Mouse (Mus musculus) gastrocnemius, adult 8-10 months (tissue): Measurements from ENCODE around the gene Smarca4. TPM values are rescaled to one million over a fixed set of nuclear protein-coding genes. Genes with fewer than 3 reads are reported as not detected.

Source experiments
- DNase-seq, 2 experiments: peaks; one replicate each; pipeline ENCODE4 v3.0.0; 2022; ENCODE audit warnings: low spot score in 2 of 2
- microRNA-seq: library from miRNA; unstranded; fragments of <30 nt; microRNA quantifications from one replicate; pipeline ENCODE4 v1.2.0, GENCODE M21; 2022
- total RNA-seq, 4 experiments: library from RNA; stranded (reverse); gene quantifications; 2 replicates each; pipeline ENCODE4 v1.2.4; 2022

The Smarca4 gene
- total RNA-seq, 4 experiments from 2014 or later: 37.3 to 40.9 (median 38.5) TPM

- no peak for DNase-seq
Measured at GRCm38 (mm10) chr9:21749382-21750118, 133.6 kb downstream of the Smarca4 start.

GRCm38 (mm10) chr9:21750370-21750769 is 134.4 kb downstream of the Smarca4 start:
- DNase-seq: no peak

GRCm38 (mm10) chr9:21751347-21751746 is 135.4 kb downstream of the Smarca4 start:
- peak; percentile 37 to 60 for DNase-seq

- DNase-seq: peak; percentile 44 to 45
Measured at GRCm38 (mm10) chr9:21752252-21752792, 136.4 kb downstream of the Smarca4 start.

Small RNA genes lying within 50 kb of the gene (microRNA-seq; reads per million reads assigned to microRNA genes)
- gene Mir1946b: not detected

Other genes with a start within 250 kb of the Smarca4 start
- 10 to 100 TPM; 15.8 to 20.6 (median 18.9) TPM for gene Ilf3, start 248.3 kb upstream of the Smarca4 start, total RNA-seq
- gene Qtrt1, start 204.3 kb upstream of the Smarca4 start, total RNA-seq: 1 to 10 TPM; 5.8 to 8.0 (median 6.2) TPM
- gene Dnm2, start 191.3 kb upstream of the Smarca4 start, total RNA-seq: 10 to 100 TPM; 29.3 to 39.1 (median 30.8) TPM
- 10 to 100 TPM; 30.2 to 35.8 (median 33.3) TPM for gene Tmed1, start 105.9 kb upstream of the Smarca4 start, total RNA-seq
- gene AB124611, start 90.0 kb upstream of the Smarca4 start, total RNA-seq: under 1 TPM in 3 of 4 experiments, not detected in 1; 0.22 to 0.58 (median 0.48) TPM
- gene Carm1, start 69.3 kb upstream of the Smarca4 start, total RNA-seq: 10 to 100 TPM; 52.5 to 65.9 (median 55.2) TPM
- gene Timm29, start 23.4 kb upstream of the Smarca4 start, total RNA-seq: 10 to 100 TPM; 48.2 to 52.3 (median 51.3) TPM
- gene Yipf2, start 23.3 kb upstream of the Smarca4 start, total RNA-seq: 1 to 10 TPM; 6.2 to 6.7 (median 6.5) TPM
- gene Ldlr, start 107.3 kb downstream of the Smarca4 start, total RNA-seq: 1 to 10 TPM; 2.9 to 3.6 (median 3.2) TPM
- 1 to 10 TPM; 1.5 to 3.3 (median 1.7) TPM for gene Spc24, start 144.1 kb downstream of the Smarca4 start, total RNA-seq
- gene Kank2, start 182.6 kb downstream of the Smarca4 start, total RNA-seq: 10 to 100 TPM; 13.0 to 15.2 (median 14.2) TPM
- gene Angptl8, start 219.3 kb downstream of the Smarca4 start, total RNA-seq: not detected
- gene Dock6, start 236.5 kb downstream of the Smarca4 start, total RNA-seq: 1 to 10 TPM; 4.7 to 8.3 (median 5.2) TPM